In the genomic region with DNA sequence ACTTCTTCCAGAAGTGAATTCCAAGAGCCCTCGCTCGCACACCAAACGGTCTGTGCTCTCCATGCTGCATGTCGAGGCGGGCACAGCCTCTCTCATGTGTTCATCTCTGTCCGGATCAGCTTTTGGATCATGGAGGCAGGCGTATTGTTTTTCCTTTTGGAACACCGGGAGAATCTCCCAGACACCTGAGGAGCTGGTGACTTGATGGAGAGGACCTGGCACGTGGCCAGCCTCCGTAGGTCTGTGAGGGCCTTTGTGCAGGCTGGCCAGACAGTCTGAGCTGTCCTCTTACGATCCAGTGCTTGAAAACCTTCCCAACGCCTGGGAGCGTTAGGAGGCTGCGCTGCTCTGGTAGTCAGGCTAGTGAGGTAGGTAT, we compare ENCODE assay signal across 8 mouse cellular contexts. TPM values are rescaled to one million over a fixed set of nuclear protein-coding genes. Genes with fewer than 3 reads are reported as not detected.
DNase-seq lines count a peak whose midpoint lies in the region; ATAC-seq lines count a peak whose summit lies in the region.

No protein-coding gene starts in this region.

- H3K9me3 ChIP-seq in lung, embryonic 16.5 days (ENCODE audit: control insufficient read depth, low read length) = no peaks in the 10 kb centered on the region
- no peaks in the 10 kb centered on the region for H3K9me3 ChIP-seq in hindbrain, embryonic 14.5 days (ENCODE audit: control insufficient read depth, low read length)
- no peaks in the 10 kb centered on the region for H3K9me3 ChIP-seq in midbrain, embryonic 12.5 days

- peak overlapping the region; percentile 96 for H3K4me2 ChIP-seq in lung, embryonic 16.5 days (ENCODE audit: low read depth, low read length)
- peak overlapping the region; percentile 72 for H3K4me2 ChIP-seq in hindbrain, embryonic 14.5 days (replicated peaks)
- H3K4me2 ChIP-seq in midbrain, embryonic 12.5 days (replicated peaks) = peak overlapping the region; percentile 98

- H3K9ac ChIP-seq in lung, embryonic 16.5 days (ENCODE audit: low read length) = peak overlapping the region; percentile 92
- H3K9ac ChIP-seq in hindbrain, embryonic 14.5 days = peak overlapping the region; percentile 98
- peak overlapping the region; percentile 86 for H3K9ac ChIP-seq in midbrain, embryonic 12.5 days (replicated peaks)

- peak; percentile 21; the same call in 1 of the 2 replicates for ATAC-seq in cerebellum, adult (ENCODE audit: insufficient number of reproducible peaks, low FRiP score, low TSS enrichment)
- peak; percentile 4; the same call in 1 of the 2 replicates for ATAC-seq in lung, embryonic 16.5 days (ENCODE audit: low read depth)
- peak; percentile 7; the same call in 1 of the 2 replicates for ATAC-seq in hindbrain, embryonic 14.5 days (ENCODE audit: low FRiP score)
- peak; percentile 13 for ATAC-seq in midbrain, embryonic 12.5 days (ENCODE audit: low FRiP score, low read depth)

- H3K36me3 ChIP-seq in lung, embryonic 16.5 days (ENCODE audit: control insufficient read depth, insufficient read depth, low read length) = peaks cover 6% of the 10 kb centered on the region
- peaks cover 20% of the 10 kb centered on the region for H3K36me3 ChIP-seq in hindbrain, embryonic 14.5 days (replicated peaks; ENCODE audit: control insufficient read depth, insufficient read depth)
- H3K36me3 ChIP-seq in midbrain, embryonic 12.5 days = peaks cover 23% of the 10 kb centered on the region

- peaks cover 19% of the 10 kb centered on the region for H3K27me3 ChIP-seq in lung, embryonic 16.5 days (ENCODE audit: control insufficient read depth, insufficient read depth, low read depth, low read length)
- peaks cover 23% of the 10 kb centered on the region for H3K27me3 ChIP-seq in hindbrain, embryonic 14.5 days (ENCODE audit: control insufficient read depth, insufficient read depth, low read length)
- H3K27me3 ChIP-seq in midbrain, embryonic 12.5 days = peaks cover 47% of the 10 kb centered on the region

- peaks cover 9% of the 10 kb centered on the region for H3K4me1 ChIP-seq in lung, embryonic 16.5 days (replicated peaks; ENCODE audit: control insufficient read depth, insufficient read depth, low read length)
- H3K4me1 ChIP-seq in hindbrain, embryonic 14.5 days (replicated peaks; ENCODE audit: control insufficient read depth, insufficient read depth, low read length) = peaks cover 25% of the 10 kb centered on the region
- peaks cover 38% of the 10 kb centered on the region for H3K4me1 ChIP-seq in midbrain, embryonic 12.5 days

- DNase-seq in cerebellum, adult 9-11 months = no peak
- DNase-seq in lung, postnatal 25 days (ENCODE audit: low spot score) = no peak
- peak; percentile 44 for DNase-seq in hindbrain, embryonic 14.5 days (ENCODE audit: low spot score)
- DNase-seq in Muller cell, postnatal 12 days (ENCODE audit: inconsistent ontology term) = no peak
- no peak for DNase-seq in layer of hippocampus, postnatal 25 days (ENCODE audit: extremely low spot score in 1 of 2, low spot score in 1 of 2)

- under 1% methylated on average over 14 of the region's 14 CpGs for WGBS in lung, embryonic 16.5 days
- 1% methylated on average over 14 of the region's 14 CpGs for WGBS in hindbrain, embryonic 14.5 days
- under 1% methylated on average over 14 of the region's 14 CpGs for WGBS in midbrain, embryonic 12.5 days

- peak overlapping the region; percentile 79 for H3K27ac ChIP-seq in lung, embryonic 16.5 days (ENCODE audit: low read length)
- H3K27ac ChIP-seq in hindbrain, embryonic 14.5 days = peak overlapping the region; percentile 93
- H3K27ac ChIP-seq in midbrain, embryonic 12.5 days (replicated peaks) = peak overlapping the region; percentile 68

- H3K4me3 ChIP-seq in lung, embryonic 16.5 days (ENCODE audit: low read length) = peak overlapping the region; percentile 90
- peak overlapping the region; percentile 88 for H3K4me3 ChIP-seq in hindbrain, embryonic 14.5 days (replicated peaks; ENCODE audit: low read length)
- H3K4me3 ChIP-seq in midbrain, embryonic 12.5 days = peak overlapping the region; percentile 58

RNA-seq across cellular contexts. Expression of a gene that starts 5.9 kb away (rescaled TPM):
- 64.3 and 68.8 TPM in 2 replicates for polyA plus RNA-seq in lung, embryonic 16.5 days (2015; fragmentation: Nextera tagmentation; extraction: Ambion mirVana)
- polyA plus RNA-seq in hindbrain, embryonic 14.5 days (2014; fragmentation: Nextera tagmentation; extraction: Ambion mirVana) = 175 and 176 TPM in 2 replicates
- polyA plus RNA-seq in midbrain, embryonic 12.5 days (2016; fragmentation: Nextera tagmentation; extraction: Ambion mirVana) = 120 and 132 TPM in 2 replicates
- 10 to 100 TPM; 52.6 to 53.5 TPM for total RNA-seq in layer of hippocampus, postnatal 25 days (2021)

RNA-seq across cellular contexts. Expression of a gene that starts 7.3 kb away (rescaled TPM):
- polyA plus RNA-seq in lung, embryonic 16.5 days (2015; fragmentation: Nextera tagmentation; extraction: Ambion mirVana) = not detected in 2 replicates
- polyA plus RNA-seq in hindbrain, embryonic 14.5 days (2014; fragmentation: Nextera tagmentation; extraction: Ambion mirVana) = 0.44 and 1.1 TPM in 2 replicates
- 0.26 and 0.52 TPM in 2 replicates for polyA plus RNA-seq in midbrain, embryonic 12.5 days (2016; fragmentation: Nextera tagmentation; extraction: Ambion mirVana)
- total RNA-seq in layer of hippocampus, postnatal 25 days (2021) = not detected

RNA-seq across cellular contexts. Expression of a gene that starts 11.0 kb away (rescaled TPM):
- 39.9 and 42.0 TPM in 2 replicates for polyA plus RNA-seq in lung, embryonic 16.5 days (2015; fragmentation: Nextera tagmentation; extraction: Ambion mirVana)
- polyA plus RNA-seq in hindbrain, embryonic 14.5 days (2014; fragmentation: Nextera tagmentation; extraction: Ambion mirVana) = 38.9 and 41.0 TPM in 2 replicates
- 56.7 and 61.6 TPM in 2 replicates for polyA plus RNA-seq in midbrain, embryonic 12.5 days (2016; fragmentation: Nextera tagmentation; extraction: Ambion mirVana)
- total RNA-seq in layer of hippocampus, postnatal 25 days (2021) = 10 to 100 TPM; 26.3 to 32.1 TPM

RNA-seq across cellular contexts. Expression of a gene that starts 23.7 kb away (rescaled TPM):
- not detected in 2 replicates for polyA plus RNA-seq in lung, embryonic 16.5 days (2015; fragmentation: Nextera tagmentation; extraction: Ambion mirVana)
- not detected in 2 replicates for polyA plus RNA-seq in hindbrain, embryonic 14.5 days (2014; fragmentation: Nextera tagmentation; extraction: Ambion mirVana)
- polyA plus RNA-seq in midbrain, embryonic 12.5 days (2016; fragmentation: Nextera tagmentation; extraction: Ambion mirVana) = not detected in 2 replicates
- total RNA-seq in layer of hippocampus, postnatal 25 days (2021) = not detected

RNA-seq across cellular contexts. Expression of a gene that starts 23.8 kb away (rescaled TPM):
- polyA plus RNA-seq in lung, embryonic 16.5 days (2015; fragmentation: Nextera tagmentation; extraction: Ambion mirVana) = 87.9 and 89.2 TPM in 2 replicates
- polyA plus RNA-seq in hindbrain, embryonic 14.5 days (2014; fragmentation: Nextera tagmentation; extraction: Ambion mirVana) = 105 TPM in 2 replicates
- 105 and 108 TPM in 2 replicates for polyA plus RNA-seq in midbrain, embryonic 12.5 days (2016; fragmentation: Nextera tagmentation; extraction: Ambion mirVana)
- total RNA-seq in layer of hippocampus, postnatal 25 days (2021) = 100 to 1,000 TPM; 103 to 114 TPM
